Mouse (Mus musculus) liver, embryonic 11.5 days (tissue): ENCODE results near the gene Cmtm2a. TPM values are rescaled to one million over a fixed set of nuclear protein-coding genes. Genes with fewer than 3 reads are reported as not detected.

Experiments
- ATAC-seq: fragments of 200-750 bp; cut with Nextera tagmentation; replicated peaks from 2 replicates; pipeline ENCODE4 v1.8.0; 2017; ENCODE audit warnings: moderate number of reproducible peaks, mild to moderate bottlenecking, moderate TSS enrichment, moderate library complexity; ENCODE audit not compliant: low FRiP score
- DNase-seq: peaks from one replicate; pipeline ENCODE4 v3.0.0-alpha.2; 2017; ENCODE audit warnings: low spot score
- H3K27ac ChIP-seq: fragments of 300-500 bp; sonication (generic); 2 replicates; pipeline ENCODE4 v1.5.1; 2014; ENCODE audit warnings: mild to moderate bottlenecking, low read depth, low read length, control low read depth
- H3K27me3 ChIP-seq: fragments of 300-500 bp; sonication (generic); replicated peaks from 2 replicates; pipeline ENCODE4 v1.6.1; 2014; ENCODE audit warnings: low read length, mixed read lengths; ENCODE audit not compliant: control insufficient read depth, insufficient read depth
- H3K36me3 ChIP-seq: fragments of 300-500 bp; sonication (generic); 2 replicates; pipeline ENCODE4 v1.6.1; 2014; ENCODE audit warnings: mild to moderate bottlenecking, low read length, moderate library complexity, mixed read lengths; ENCODE audit not compliant: control insufficient read depth, insufficient read depth
- H3K4me1 ChIP-seq: fragments of 300-500 bp; sonication (generic); replicated peaks from 2 replicates; pipeline ENCODE4 v1.6.1; 2014; ENCODE audit warnings: low read length, mixed read lengths; ENCODE audit not compliant: control insufficient read depth, insufficient read depth
- H3K4me2 ChIP-seq: fragments of 300-500 bp; sonication (generic); 2 replicates; pipeline ENCODE4 v1.6.1; 2014; ENCODE audit warnings: mild to moderate bottlenecking, control low read depth, moderate library complexity
- H3K4me3 ChIP-seq: fragments of 300-500 bp; sonication (generic); 2 replicates; pipeline ENCODE4 v1.5.1; 2014; ENCODE audit warnings: low read depth, low read length, control low read depth
- H3K9ac ChIP-seq: fragments of 300-500 bp; sonication (generic); 2 replicates; pipeline ENCODE4 v1.6.1; 2014; ENCODE audit warnings: low read depth, low read length, control low read depth
- H3K9me3 ChIP-seq: fragments of 300-500 bp; sonication (generic); 2 replicates; pipeline ENCODE4 v1.6.1; 2016; ENCODE audit warnings: low read length, inconsistent platforms, mixed read lengths; ENCODE audit not compliant: control insufficient read depth
- WGBS: fragments of 180-500 bp; shearing (Covaris S2); extraction: QIAGEN DNeasy Blood & Tissue Kit; methylation state at CpG from one replicate; pipeline ENCODE4 v1.1.7; 2014; 5-methylcytosine and 5-hydroxymethylcytosine counted together
- polyA plus RNA-seq: library from polyadenylated mRNA; unstranded; fragments of >200 nt; fragmentation: Nextera tagmentation; extraction: Ambion mirVana; gene quantifications from 2 replicates; pipeline ENCODE4 v1.2.1, GENCODE M21; 2014

The Cmtm2a gene
- polyA plus RNA-seq, 1 experiment from 2014 or later: not detected

DNA sequence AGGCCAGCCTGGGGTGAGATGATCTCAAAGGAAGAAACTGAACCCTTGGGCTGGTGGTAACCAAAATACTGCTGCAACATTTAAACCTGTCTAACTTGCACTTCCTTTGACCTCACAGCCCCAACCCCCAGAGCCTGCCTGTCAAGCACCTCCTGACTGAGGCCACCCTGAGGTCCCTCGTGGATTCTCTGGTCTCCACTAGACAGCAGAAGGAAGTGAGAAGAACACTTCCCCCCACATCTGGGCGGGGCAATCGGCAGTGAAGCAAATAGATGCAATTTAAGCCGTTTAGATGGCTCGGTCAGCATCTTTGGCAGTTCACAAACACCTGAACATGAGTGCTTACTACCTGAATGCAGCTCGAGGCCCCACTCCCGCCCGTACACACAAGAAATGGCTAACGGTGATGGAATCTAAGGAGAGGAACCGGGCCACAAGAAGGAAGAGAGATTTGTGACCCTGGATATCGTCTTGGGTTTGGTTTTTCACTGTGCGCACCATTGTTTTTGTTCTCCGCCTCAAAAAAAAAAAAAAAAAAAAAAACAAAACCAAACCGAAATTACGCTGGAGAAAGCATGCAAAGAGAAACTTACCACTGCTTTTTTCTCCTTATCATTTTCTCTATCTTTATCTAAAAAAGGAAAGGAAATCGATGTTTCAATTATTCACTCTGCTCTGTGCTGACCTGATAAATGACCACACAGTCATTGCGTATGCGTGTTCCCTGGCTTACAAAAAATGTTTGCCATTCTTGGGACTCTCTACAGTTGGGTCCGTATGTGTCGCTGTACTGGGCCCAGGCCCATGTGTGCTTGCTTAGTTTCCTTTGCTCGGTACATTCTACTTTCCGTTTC is 45.7 kb downstream of the Cmtm2a start:
- no peak for ATAC-seq
- Histone ChIP-seq H3K9ac (peak overlapping the region; percentile 77), H3K4me2 (peak overlapping the region; percentile 79), H3K27ac (no peak overlapping the region), H3K4me1 (peaks cover 17% of the 10 kb centered on the region), H3K9me3 (no peaks in the 10 kb centered on the region), H3K27me3 (no peaks in the 10 kb centered on the region), H3K36me3 (peaks cover 4% of the 10 kb centered on the region; the same call in 1 of the 2 replicates), H3K4me3 (peak overlapping the region; percentile 66)
- DNase-seq: no peak
- 52% methylated on average over 22 of the region's 22 CpGs for WGBS

DNA sequence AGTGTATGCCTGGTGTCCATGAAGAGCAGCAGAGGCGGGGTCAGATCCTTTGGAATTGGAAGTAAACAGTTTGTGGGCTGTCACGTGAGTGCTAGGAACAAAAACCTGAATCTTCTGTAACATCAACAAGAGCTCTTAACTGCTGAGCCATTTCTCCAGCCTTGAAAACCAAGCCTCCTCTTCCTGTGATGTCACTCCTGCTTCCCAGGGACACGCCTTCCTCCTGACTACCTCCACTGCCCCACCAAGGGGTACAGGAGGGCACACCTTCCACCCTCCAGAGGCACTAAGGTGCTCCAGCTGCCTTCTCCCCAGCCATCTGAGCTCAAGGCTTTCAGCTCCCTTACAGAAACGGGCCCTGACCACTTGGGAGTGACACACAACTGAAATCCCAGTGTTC is 46.4 kb downstream of the Cmtm2a start:
- Histone ChIP-seq H3K27me3 (no peaks in the 10 kb centered on the region), H3K27ac (no peak overlapping the region), H3K36me3 (peaks cover 4% of the 10 kb centered on the region; the same call in 1 of the 2 replicates), H3K4me3 (no peak overlapping the region), H3K9me3 (no peaks in the 10 kb centered on the region), H3K9ac (no peak overlapping the region), H3K4me2 (no peak overlapping the region), H3K4me1 (peaks cover 17% of the 10 kb centered on the region)
- ATAC-seq: no peak
- DNase-seq: no peak
- WGBS: 89% methylated on average over 4 of the region's 4 CpGs

DNA sequence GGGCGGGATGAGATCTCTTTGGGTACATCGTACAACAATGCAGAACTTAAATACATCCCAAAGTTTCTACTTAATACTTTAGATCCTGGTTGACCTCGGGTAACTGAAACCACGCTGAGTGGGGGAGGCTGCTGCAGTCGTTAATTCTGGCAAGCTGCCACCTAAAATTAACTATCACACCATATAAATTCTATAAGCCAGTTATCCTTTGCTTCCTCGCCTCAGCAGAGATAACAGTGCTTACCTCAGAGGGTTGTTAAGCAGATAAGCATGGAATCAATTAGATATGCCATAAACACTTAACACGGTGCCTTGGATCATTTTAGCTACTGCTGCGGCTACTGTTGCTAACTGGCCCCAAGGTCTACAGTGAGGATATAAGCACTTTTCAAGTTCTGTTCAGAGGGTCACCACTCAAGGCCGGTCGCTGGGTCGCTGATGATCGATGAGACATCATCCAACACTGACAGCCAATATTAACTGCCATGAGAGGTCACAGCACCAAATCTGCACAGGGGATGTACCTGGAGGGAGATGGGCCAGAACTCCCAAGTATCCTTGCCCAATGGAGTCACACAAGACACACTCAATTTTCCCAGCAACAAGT is 50.8 kb downstream of the Cmtm2a start:
- peaks cover 10% of the 10 kb centered on the region; the same call in 1 of the 2 replicates for H3K36me3 ChIP-seq
- WGBS: 78% methylated on average over 12 of the region's 12 CpGs
- ATAC-seq (no peak), DNase-seq (no peak)
- H3K4me2 ChIP-seq: no peak overlapping the region
- no peaks in the 10 kb centered on the region for H3K9me3 ChIP-seq
- H3K27me3 ChIP-seq: no peaks in the 10 kb centered on the region
- H3K9ac ChIP-seq: no peak overlapping the region
- no peak overlapping the region for H3K27ac ChIP-seq
- H3K4me3 ChIP-seq: no peak overlapping the region
- H3K4me1 ChIP-seq: peaks cover 9% of the 10 kb centered on the region; the same call in 1 of the 2 replicates

DNA sequence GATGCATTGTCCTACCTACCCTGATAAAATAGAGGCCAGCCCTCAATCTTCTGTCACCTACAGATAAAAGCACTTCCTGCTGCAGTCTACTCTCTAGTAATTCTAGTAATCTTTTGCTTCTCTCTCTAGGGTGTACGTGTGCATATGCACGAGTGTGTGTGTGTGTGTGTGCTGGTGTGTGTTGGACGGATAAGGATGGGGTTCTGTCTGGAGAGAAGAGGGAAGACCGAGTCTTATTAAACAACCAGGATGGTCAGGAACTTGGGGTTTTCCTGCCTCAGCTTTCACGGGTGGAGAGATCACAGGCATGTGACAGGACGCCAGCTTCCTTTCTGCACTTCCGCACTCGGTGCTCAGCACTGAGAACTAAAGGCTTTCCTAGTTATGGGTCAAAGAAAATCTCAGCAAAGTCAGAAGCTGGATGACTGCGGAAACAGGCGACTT is 53.5 kb downstream of the Cmtm2a start:
- H3K9me3 ChIP-seq: no peaks in the 10 kb centered on the region
- H3K9ac ChIP-seq: no peak overlapping the region
- H3K36me3 ChIP-seq: peaks cover 10% of the 10 kb centered on the region; the same call in 1 of the 2 replicates
- no peak overlapping the region for H3K4me3 ChIP-seq
- no peaks in the 10 kb centered on the region for H3K27me3 ChIP-seq
- no peak overlapping the region for H3K27ac ChIP-seq
- peak overlapping the region; percentile 17 for H3K4me2 ChIP-seq
- 46% methylated on average over 10 of the region's 10 CpGs for WGBS
- 0 out of 2 replicates have a peak, but pooled peaks cover 5% of the 10 kb centered on the region for H3K4me1 ChIP-seq
- peak; percentile 75 for ATAC-seq
- no peak for DNase-seq

DNA sequence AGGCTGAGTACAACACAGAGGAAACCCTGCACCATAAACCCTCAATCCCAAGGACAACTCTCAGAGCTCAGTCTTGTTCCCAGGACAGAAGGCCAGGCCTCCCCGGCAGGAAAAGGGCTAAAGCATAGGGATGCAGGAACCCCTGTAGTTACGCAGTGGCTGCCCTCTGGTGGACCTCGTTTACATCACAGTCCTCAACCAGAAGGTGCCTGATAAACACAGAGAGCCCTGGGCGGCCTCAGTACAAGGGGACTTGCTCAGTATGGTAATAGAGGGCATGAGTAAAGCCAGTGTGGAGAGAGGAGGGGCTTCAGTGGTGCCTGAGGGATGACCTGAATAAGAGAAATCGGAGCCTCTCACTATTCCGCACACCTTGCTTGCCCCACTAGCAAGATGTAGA is 58.4 kb downstream of the Cmtm2a start:
- Histone ChIP-seq H3K27ac (no peak overlapping the region), H3K9me3 (no peaks in the 10 kb centered on the region), H3K4me2 (no peak overlapping the region), H3K4me1 (peaks cover 7% of the 10 kb centered on the region; the same call in 1 of the 2 replicates), H3K36me3 (peaks cover 11% of the 10 kb centered on the region), H3K4me3 (no peak overlapping the region), H3K9ac (no peak overlapping the region), H3K27me3 (no peaks in the 10 kb centered on the region)
- ATAC-seq (no peak), DNase-seq (no peak)
- WGBS: 56% methylated on average over 6 of the region's 6 CpGs

DNA sequence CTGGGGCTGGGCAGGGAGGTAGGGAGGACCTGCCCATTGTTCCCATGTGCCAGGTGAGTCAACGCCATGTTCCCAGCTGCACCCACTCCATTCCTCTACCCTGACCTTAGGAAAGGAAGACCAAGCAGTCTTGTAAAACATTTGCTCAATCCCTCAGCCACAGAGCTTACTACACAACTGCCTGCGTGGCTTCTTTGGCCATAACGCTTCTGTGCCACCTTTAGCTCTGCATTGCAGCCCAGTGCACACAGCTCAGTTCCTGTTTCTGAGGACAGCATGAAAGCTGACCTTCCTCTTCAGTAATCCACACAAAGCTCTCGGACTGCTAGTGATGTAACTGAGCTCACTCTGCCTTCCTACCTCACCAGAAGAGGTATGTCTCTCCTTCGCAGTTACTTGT is 60.1 kb downstream of the Cmtm2a start:
- H3K4me2 ChIP-seq: no peak overlapping the region
- no peaks in the 10 kb centered on the region for H3K27me3 ChIP-seq
- 77% methylated on average over 5 of the region's 5 CpGs for WGBS
- DNase-seq (no peak), ATAC-seq (no peak)
- peaks cover 14% of the 10 kb centered on the region for H3K36me3 ChIP-seq
- H3K4me3 ChIP-seq: no peak overlapping the region
- no peak overlapping the region for H3K27ac ChIP-seq
- H3K4me1 ChIP-seq: peaks cover 5% of the 10 kb centered on the region; the same call in 1 of the 2 replicates
- no peak overlapping the region for H3K9ac ChIP-seq
- no peaks in the 10 kb centered on the region for H3K9me3 ChIP-seq

DNA sequence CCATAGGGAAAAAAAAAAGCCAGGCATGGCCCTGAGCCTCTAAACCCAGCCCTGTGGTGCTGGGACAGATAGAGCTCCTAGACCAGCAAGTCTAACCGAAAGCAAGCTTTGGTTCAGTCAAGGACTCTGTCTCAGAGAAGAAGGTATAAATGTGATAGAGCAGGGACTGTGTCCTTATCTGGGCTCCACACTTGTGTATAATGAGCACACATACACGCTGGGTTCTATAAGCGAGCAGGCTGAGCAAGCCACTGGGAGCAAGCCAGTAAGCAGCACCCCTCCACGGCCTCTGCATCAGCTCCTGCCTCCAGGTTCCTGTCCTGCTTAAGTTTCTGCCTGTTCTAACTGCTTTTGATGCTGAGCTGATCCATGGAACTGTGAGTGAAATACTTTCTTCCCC is 60.9 kb downstream of the Cmtm2a start:
- Histone ChIP-seq H3K27ac (no peak overlapping the region), H3K4me2 (no peak overlapping the region), H3K36me3 (peaks cover 14% of the 10 kb centered on the region), H3K9me3 (no peaks in the 10 kb centered on the region), H3K4me3 (no peak overlapping the region), H3K9ac (no peak overlapping the region), H3K27me3 (no peaks in the 10 kb centered on the region), H3K4me1 (peaks cover 5% of the 10 kb centered on the region; the same call in 1 of the 2 replicates)
- DNase-seq (no peak), ATAC-seq (no peak)
- WGBS: 70% methylated on average over 4 of the region's 4 CpGs
